Mouse (Mus musculus): Measurements from ENCODE around the gene Glt8d1. TPM values are rescaled to one million over a fixed set of nuclear protein-coding genes. Genes with fewer than 3 reads are reported as not detected.

Gene Glt8d1
- polyA plus RNA-seq (2015; fragmentation: Nextera tagmentation; extraction: Ambion mirVana) = 28.2 and 29.7 TPM in 2 replicates

DNA sequence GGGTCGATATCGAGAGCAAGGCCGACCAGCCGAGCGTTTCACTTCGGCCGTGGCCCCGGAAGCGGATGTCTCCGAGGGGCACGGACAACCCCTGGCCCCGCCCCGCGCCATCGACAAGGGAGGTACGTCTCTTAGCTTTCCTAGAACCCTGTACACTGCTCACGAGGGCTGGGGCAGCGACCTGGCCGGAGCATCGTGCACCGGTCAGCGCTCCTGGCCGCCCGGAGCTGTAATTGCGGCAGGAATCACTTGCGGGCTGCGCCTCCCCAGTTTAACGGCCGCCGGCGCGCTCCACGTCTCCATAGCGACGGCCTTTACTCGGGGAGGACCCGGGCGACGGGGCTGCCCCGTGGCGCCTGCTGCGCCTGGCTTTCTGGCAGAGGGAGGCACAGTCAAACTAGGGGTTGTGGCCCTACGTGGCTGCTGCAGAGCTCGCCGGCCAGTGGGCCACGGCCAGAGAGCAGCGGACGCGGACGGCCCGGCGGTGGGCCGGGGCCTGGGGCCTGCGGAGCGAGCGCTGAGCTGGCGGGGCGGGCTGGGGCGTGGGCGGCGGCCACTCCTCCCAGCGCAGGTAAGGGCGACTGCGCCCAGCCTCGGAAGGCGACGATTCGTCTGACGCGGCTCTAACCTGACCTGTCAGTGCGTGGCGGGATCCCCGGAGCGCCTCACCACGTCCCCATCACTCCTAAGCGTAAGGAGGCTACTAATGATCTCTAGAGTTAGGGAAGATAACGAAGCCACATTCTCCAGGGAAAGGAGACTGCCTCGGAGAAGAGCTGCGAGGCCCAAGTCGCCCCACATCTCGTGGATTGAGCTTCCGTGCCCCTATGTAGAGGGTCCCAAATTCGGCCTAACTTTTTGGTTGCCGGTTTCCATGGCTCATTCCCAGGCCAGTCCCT, at the start of gene Glt8d1, which contains the start of gene Spcs1:
TSS of gene Glt8d1 (plus strand) at position 94 of the 899 bp plus-strand sequence.
TSS of gene Spcs1 (minus strand) at position 366 of the 899 bp plus-strand sequence.
- H3K4me1 ChIP-seq (replicated peaks; ENCODE audit: control insufficient read depth, insufficient read depth) = no peaks in the 10 kb centered on the region
- peak within 1 kb of the TSS; percentile 94 for H3K9ac ChIP-seq (ENCODE audit: low read length)
- peak within 1 kb of the TSS; percentile 84 for H3K4me3 ChIP-seq (ENCODE audit: low read depth, low read length)
- H3K36me3 ChIP-seq (ENCODE audit: control insufficient read depth, insufficient read depth, low read length) = no peaks in the 10 kb centered on the region; the same call in 1 of the 2 replicates
- peak within 1 kb of the TSS; percentile 96 for H3K27ac ChIP-seq (replicated peaks)
- TF ChIP-seq CTCF (IDR thresholded peaks at IDR 0.05; ENCODE audit: low read depth) = no peak
- TF ChIP-seq EP300 (optimal IDR thresholded peaks at IDR 0.05) = no peak
- no peaks in the 10 kb centered on the region for H3K9me3 ChIP-seq (ENCODE audit: control insufficient read depth, low read length)
- peak; percentile 94 for ATAC-seq (ENCODE audit: low FRiP score, low TSS enrichment)
- peak; percentile 91 for DNase-seq (ENCODE audit: low spot score)
- WGBS = under 1% methylated on average over 74 of the region's 84 CpGs
- no peaks in the 10 kb centered on the region for H3K27me3 ChIP-seq (ENCODE audit: control insufficient read depth, insufficient read depth, low read length)
- H3K4me2 ChIP-seq (replicated peaks; ENCODE audit: low read depth) = peak within 1 kb of the TSS; percentile 71

DNA sequence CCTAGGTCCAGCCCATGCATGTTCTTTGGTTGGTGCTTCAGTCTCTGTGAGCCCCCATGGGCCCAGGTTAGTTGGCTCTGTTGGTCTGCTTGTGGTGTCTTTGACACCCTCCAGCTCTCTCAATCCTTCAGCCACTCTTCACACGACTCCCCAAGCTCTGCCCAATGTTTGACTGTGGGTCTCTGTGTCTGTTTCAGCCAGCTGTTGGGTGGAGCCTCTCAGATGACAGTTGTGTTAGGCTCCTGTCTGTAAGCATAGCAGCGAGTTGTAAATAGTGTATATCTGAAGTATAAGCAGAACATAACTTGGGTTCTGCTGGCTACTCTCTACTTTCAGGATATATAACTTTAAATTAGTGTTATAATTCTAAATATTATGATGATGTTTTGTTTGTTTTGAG, 42.7 kb upstream of the Glt8d1 start:
- Histone ChIP-seq H3K4me1 (replicated peaks; ENCODE audit: control insufficient read depth, insufficient read depth) (no peaks in the 10 kb centered on the region), H3K27me3 (ENCODE audit: control insufficient read depth, insufficient read depth, low read length) (no peaks in the 10 kb centered on the region), H3K27ac (replicated peaks) (no peak overlapping the region), H3K9ac (ENCODE audit: low read length) (no peak overlapping the region; the same call in 1 of the 2 replicates), H3K36me3 (ENCODE audit: control insufficient read depth, insufficient read depth, low read length) (peaks cover 6% of the 10 kb centered on the region; the same call in 1 of the 2 replicates), H3K4me3 (ENCODE audit: low read depth, low read length) (no peak overlapping the region), H3K9me3 (ENCODE audit: control insufficient read depth, low read length) (no peaks in the 10 kb centered on the region), H3K4me2 (replicated peaks; ENCODE audit: low read depth) (no peak overlapping the region)
- 48% methylated on average over 2 of the region's 2 CpGs for WGBS
- no peak for DNase-seq (ENCODE audit: low spot score)
- no peak for ATAC-seq (ENCODE audit: low FRiP score, low TSS enrichment)
- TF ChIP-seq CTCF (IDR thresholded peaks at IDR 0.05; ENCODE audit: low read depth) (no peak), EP300 (optimal IDR thresholded peaks at IDR 0.05) (no peak)

DNA sequence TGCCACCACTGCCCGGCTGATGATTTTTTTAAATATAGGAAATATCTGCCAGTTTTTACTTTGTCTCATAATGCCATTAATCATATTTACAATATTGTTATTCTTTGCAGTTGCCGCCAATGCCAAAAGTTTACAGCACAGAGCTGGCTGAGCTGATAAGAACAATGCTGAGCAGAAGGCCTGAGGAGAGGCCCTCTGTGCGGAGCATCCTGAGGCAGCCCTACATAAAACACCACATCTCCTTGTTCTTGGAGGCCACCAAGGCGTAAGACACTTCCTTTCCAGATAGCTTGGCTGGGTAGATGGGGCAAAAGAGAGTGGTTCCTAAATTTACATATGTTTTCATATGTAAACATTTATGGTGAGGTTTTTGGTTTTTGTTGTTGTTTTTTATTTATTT, 42.2 kb upstream of the Glt8d1 start:
- DNase-seq (ENCODE audit: low spot score) = no peak
- Histone ChIP-seq H3K9ac (ENCODE audit: low read length) (no peak overlapping the region), H3K27ac (replicated peaks) (no peak overlapping the region), H3K4me3 (ENCODE audit: low read depth, low read length) (no peak overlapping the region), H3K9me3 (ENCODE audit: control insufficient read depth, low read length) (no peaks in the 10 kb centered on the region), H3K4me2 (replicated peaks; ENCODE audit: low read depth) (no peak overlapping the region), H3K36me3 (ENCODE audit: control insufficient read depth, insufficient read depth, low read length) (peaks cover 6% of the 10 kb centered on the region; the same call in 1 of the 2 replicates), H3K4me1 (replicated peaks; ENCODE audit: control insufficient read depth, insufficient read depth) (no peaks in the 10 kb centered on the region), H3K27me3 (ENCODE audit: control insufficient read depth, insufficient read depth, low read length) (no peaks in the 10 kb centered on the region)
- no peak for TF ChIP-seq CTCF (IDR thresholded peaks at IDR 0.05; ENCODE audit: low read depth)
- TF ChIP-seq EP300 (optimal IDR thresholded peaks at IDR 0.05) = no peak
- WGBS = 89% methylated on average over 4 of the region's 4 CpGs
- no peak for ATAC-seq (ENCODE audit: low FRiP score, low TSS enrichment)

DNA sequence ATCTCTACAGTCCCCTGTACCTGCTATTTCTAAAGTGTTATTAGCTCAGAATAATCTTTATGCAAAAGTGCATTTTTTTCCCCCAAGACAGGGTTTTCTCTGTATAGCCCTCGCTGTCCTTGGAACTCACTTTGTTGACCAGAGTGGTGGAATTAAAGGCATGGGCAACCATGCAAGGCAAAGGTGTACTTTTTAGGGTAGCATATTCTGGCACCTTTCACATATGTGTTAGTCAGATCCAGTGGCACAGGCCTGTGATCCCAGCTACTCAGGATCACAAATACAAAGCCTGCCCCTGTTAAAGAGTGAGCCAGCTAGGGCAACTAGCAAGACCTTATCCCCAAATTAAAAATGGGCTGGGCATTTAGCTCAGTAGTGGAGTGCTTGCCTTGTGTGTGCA, 40.8 kb upstream of the Glt8d1 start:
- no peak for ATAC-seq (ENCODE audit: low FRiP score, low TSS enrichment)
- WGBS = 100% methylated on average over 1 of the region's 1 CpGs
- no peak overlapping the region for H3K4me2 ChIP-seq (replicated peaks; ENCODE audit: low read depth)
- H3K27me3 ChIP-seq (ENCODE audit: control insufficient read depth, insufficient read depth, low read length) = no peaks in the 10 kb centered on the region
- peaks cover 6% of the 10 kb centered on the region; the same call in 1 of the 2 replicates for H3K36me3 ChIP-seq (ENCODE audit: control insufficient read depth, insufficient read depth, low read length)
- H3K4me1 ChIP-seq (replicated peaks; ENCODE audit: control insufficient read depth, insufficient read depth) = no peaks in the 10 kb centered on the region
- no peak overlapping the region for H3K27ac ChIP-seq (replicated peaks)
- H3K9ac ChIP-seq (ENCODE audit: low read length) = no peak overlapping the region
- DNase-seq (ENCODE audit: low spot score) = no peak
- no peak for TF ChIP-seq CTCF (IDR thresholded peaks at IDR 0.05; ENCODE audit: low read depth)
- TF ChIP-seq EP300 (optimal IDR thresholded peaks at IDR 0.05) = no peak
- H3K9me3 ChIP-seq (ENCODE audit: control insufficient read depth, low read length) = no peaks in the 10 kb centered on the region
- no peak overlapping the region for H3K4me3 ChIP-seq (ENCODE audit: low read depth, low read length)

DNA sequence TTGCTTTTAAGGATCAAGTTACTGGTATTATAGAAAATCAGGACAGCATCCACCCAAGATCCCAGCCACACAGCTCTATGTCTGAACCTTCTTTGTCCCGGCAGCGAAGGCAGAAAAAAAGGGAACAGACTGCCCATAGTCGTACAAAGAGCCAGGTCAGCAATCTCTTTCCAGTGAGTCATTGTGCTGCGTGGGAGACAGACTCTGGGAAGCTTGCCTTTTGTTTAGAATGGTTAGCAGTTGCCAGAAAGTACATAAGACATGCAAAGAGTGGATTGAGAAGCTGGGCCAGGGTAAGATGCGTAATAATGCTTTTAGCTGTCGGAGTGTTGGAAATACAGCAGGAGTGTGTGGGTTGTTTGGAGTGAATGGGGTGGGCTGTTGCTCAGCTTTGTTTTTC, 27.0 kb upstream of the Glt8d1 start:
- Histone ChIP-seq H3K9me3 (ENCODE audit: control insufficient read depth, low read length) (no peaks in the 10 kb centered on the region), H3K27me3 (ENCODE audit: control insufficient read depth, insufficient read depth, low read length) (no peaks in the 10 kb centered on the region), H3K4me3 (ENCODE audit: low read depth, low read length) (no peak overlapping the region), H3K4me2 (replicated peaks; ENCODE audit: low read depth) (no peak overlapping the region), H3K9ac (ENCODE audit: low read length) (no peak overlapping the region), H3K27ac (replicated peaks) (peak overlapping the region; percentile 69), H3K36me3 (ENCODE audit: control insufficient read depth, insufficient read depth, low read length) (no peaks in the 10 kb centered on the region), H3K4me1 (replicated peaks; ENCODE audit: control insufficient read depth, insufficient read depth) (no peaks in the 10 kb centered on the region)
- peak; percentile 85 for ATAC-seq (ENCODE audit: low FRiP score, low TSS enrichment)
- TF ChIP-seq CTCF (IDR thresholded peaks at IDR 0.05; ENCODE audit: low read depth) (no peak), EP300 (optimal IDR thresholded peaks at IDR 0.05) (no peak)
- DNase-seq (ENCODE audit: low spot score) = peak; percentile 42
- WGBS = 34% methylated on average over 6 of the region's 6 CpGs

- H3K4me2 ChIP-seq (replicated peaks; ENCODE audit: low read depth) = no peak overlapping the region
- 70% methylated on average over 3 of the region's 3 CpGs for WGBS
- no peaks in the 10 kb centered on the region for H3K4me1 ChIP-seq (replicated peaks; ENCODE audit: control insufficient read depth, insufficient read depth)
- H3K9ac ChIP-seq (ENCODE audit: low read length) = no peak overlapping the region
- ATAC-seq (ENCODE audit: low FRiP score, low TSS enrichment) (no peak), DNase-seq (ENCODE audit: low spot score) (no peak)
- no peaks in the 10 kb centered on the region for H3K9me3 ChIP-seq (ENCODE audit: control insufficient read depth, low read length)
- TF ChIP-seq EP300 (optimal IDR thresholded peaks at IDR 0.05) (no peak), CTCF (IDR thresholded peaks at IDR 0.05; ENCODE audit: low read depth) (no peak)
- H3K27me3 ChIP-seq (ENCODE audit: control insufficient read depth, insufficient read depth, low read length) = no peaks in the 10 kb centered on the region
- H3K27ac ChIP-seq (replicated peaks) = no peak overlapping the region
- H3K4me3 ChIP-seq (ENCODE audit: low read depth, low read length) = no peak overlapping the region
- H3K36me3 ChIP-seq (ENCODE audit: control insufficient read depth, insufficient read depth, low read length) = no peaks in the 10 kb centered on the region
Observed at GRCm38 (mm10) chr14:30976222-30976621, 25.0 kb upstream of the Glt8d1 start.
